Mouse (Mus musculus): ENCODE results near the gene Dner.

GRCm38 (mm10) chr1:84488546-84488945, 207.5 kb downstream of the Dner start:
- TF ChIP-seq POLR2A (IDR thresholded peaks at IDR 0.05; ENCODE audit: low read depth, low read length) (no peak), CTCF (IDR thresholded peaks at IDR 0.05; ENCODE audit: extremely low read depth, insufficient read length, insufficient replicate concordance, low read depth, low read length) (no peak)
